Mouse (Mus musculus) forebrain, embryonic 13.5 days (tissue): ENCODE results near the gene Hectd1. TPM values are rescaled to one million over a fixed set of nuclear protein-coding genes. Genes with fewer than 3 reads are reported as not detected.

Experiments used
- ATAC-seq: fragments of 200-750 bp; cut with Nextera tagmentation; 2 replicates; pipeline ENCODE4 v1.8.0; 2017
- H3K27ac ChIP-seq: fragments of 300-500 bp; sonication (generic); 2 replicates; pipeline ENCODE4 v1.5.1; 2015; ENCODE audit warnings: inconsistent platforms, mild to moderate bottlenecking, moderate library complexity
- H3K27me3 ChIP-seq: fragments of 300-500 bp; sonication (generic); 2 replicates; pipeline ENCODE4 v1.6.1; 2015; ENCODE audit warnings: mild to moderate bottlenecking, inconsistent platforms
- H3K36me3 ChIP-seq: fragments of 300-500 bp; sonication (generic); 2 replicates; pipeline ENCODE4 v1.6.1; 2015; ENCODE audit warnings: mild to moderate bottlenecking, inconsistent platforms; ENCODE audit not compliant: poor library complexity, severe bottlenecking
- H3K4me1 ChIP-seq: fragments of 300-500 bp; sonication (generic); 2 replicates; pipeline ENCODE4 v1.6.1; 2015; ENCODE audit warnings: inconsistent platforms
- H3K4me2 ChIP-seq: fragments of 300-500 bp; sonication (generic); 2 replicates; pipeline ENCODE4 v1.6.1; 2015; ENCODE audit warnings: inconsistent platforms, mild to moderate bottlenecking, moderate library complexity
- H3K4me3 ChIP-seq: fragments of 300-500 bp; sonication (generic); 2 replicates; pipeline ENCODE4 v1.5.1; 2015; ENCODE audit warnings: mild to moderate bottlenecking, inconsistent platforms
- H3K9ac ChIP-seq: fragments of 300-500 bp; sonication (generic); 2 replicates; pipeline ENCODE4 v1.6.1; 2015; ENCODE audit warnings: mild to moderate bottlenecking, inconsistent platforms
- H3K9me3 ChIP-seq: fragments of 300-500 bp; sonication (generic); replicated peaks from 2 replicates; pipeline ENCODE4 v1.6.1; 2016; ENCODE audit warnings: inconsistent platforms
- WGBS: fragments of 180-500 bp; shearing (Covaris S2); methylation state at CpG from one replicate; pipeline ENCODE4 v1.1.7; 2015; 5-methylcytosine and 5-hydroxymethylcytosine counted together
- polyA plus RNA-seq: library from polyadenylated mRNA; unstranded; fragments of >200 nt; fragmentation: Nextera tagmentation; extraction: Ambion mirVana; gene quantifications from 2 replicates; pipeline ENCODE4 v1.2.1, GENCODE M21; 2015

The Hectd1 gene
- polyA plus RNA-seq, 1 experiment from 2014 or later, result 38.6 TPM

- ATAC-seq, result no peak
- Histone ChIP-seq H3K4me2 (no peak overlapping the region), H3K9ac (no peak overlapping the region), H3K36me3 (no peaks in the 10 kb centered on the region), H3K27me3 (no peaks in the 10 kb centered on the region), H3K4me1 (peaks cover 7% of the 10 kb centered on the region; the same call in 1 of the 2 replicates), H3K27ac (no peak overlapping the region), H3K9me3 (no peaks in the 10 kb centered on the region), H3K4me3 (no peak overlapping the region)
- WGBS, result 89% methylated on average over 1 of the region's 1 CpGs
Measured at GRCm38 (mm10) chr12:51839856-51840255, 10.5 kb upstream of the Hectd1 start.

GRCm38 (mm10) chr12:51835219-51835618, 5.9 kb upstream of the Hectd1 start:
- H3K4me1 ChIP-seq, result peaks cover 6% of the 10 kb centered on the region
- no peaks in the 10 kb centered on the region for H3K36me3 ChIP-seq
- no peak overlapping the region for H3K27ac ChIP-seq
- 49% methylated on average over 3 of the region's 3 CpGs for WGBS
- no peaks in the 10 kb centered on the region for H3K27me3 ChIP-seq
- no peak overlapping the region for H3K9ac ChIP-seq
- no peak for ATAC-seq
- no peak overlapping the region for H3K4me3 ChIP-seq
- H3K4me2 ChIP-seq, result no peak overlapping the region
- H3K9me3 ChIP-seq, result no peaks in the 10 kb centered on the region

GRCm38 (mm10) chr12:51831931-51832330, 2.6 kb upstream of the Hectd1 start:
- H3K9me3 ChIP-seq, result no peaks in the 10 kb centered on the region
- peaks cover 23% of the 10 kb centered on the region for H3K4me1 ChIP-seq
- no peak overlapping the region for H3K9ac ChIP-seq
- no peaks in the 10 kb centered on the region for H3K27me3 ChIP-seq
- no peak for ATAC-seq
- no peak overlapping the region for H3K4me2 ChIP-seq
- no peak overlapping the region for H3K27ac ChIP-seq
- 74% methylated on average over 13 of the region's 13 CpGs for WGBS
- H3K4me3 ChIP-seq, result no peak overlapping the region
- H3K36me3 ChIP-seq, result no peaks in the 10 kb centered on the region

- no peak overlapping the region for H3K27ac ChIP-seq
- H3K4me2 ChIP-seq, result no peak overlapping the region
- H3K36me3 ChIP-seq, result no peaks in the 10 kb centered on the region
- no peaks in the 10 kb centered on the region for H3K27me3 ChIP-seq
- WGBS, result 93% methylated on average over 3 of the region's 3 CpGs
- no peak for ATAC-seq
- no peak overlapping the region for H3K9ac ChIP-seq
- H3K9me3 ChIP-seq, result no peaks in the 10 kb centered on the region
- peaks cover 23% of the 10 kb centered on the region for H3K4me1 ChIP-seq
- H3K4me3 ChIP-seq, result no peak overlapping the region
Measured at GRCm38 (mm10) chr12:51831296-51831695, 2.0 kb upstream of the Hectd1 start.

GRCm38 (mm10) chr12:51830671-51831070, 1.3 kb upstream of the Hectd1 start:
- Histone ChIP-seq H3K4me1 (peaks cover 23% of the 10 kb centered on the region), H3K4me3 (peak overlapping the region; percentile 96; the same call in 1 of the 2 replicates), H3K27me3 (no peaks in the 10 kb centered on the region), H3K9ac (no peak overlapping the region), H3K9me3 (no peaks in the 10 kb centered on the region), H3K4me2 (peak overlapping the region; percentile 70), H3K36me3 (peaks cover 3% of the 10 kb centered on the region; the same call in 1 of the 2 replicates), H3K27ac (no peak overlapping the region)
- 83% methylated on average over 1 of the region's 1 CpGs for WGBS
- no peak for ATAC-seq

GRCm38 (mm10) chr12:51830077-51830402, 704 bp upstream of the Hectd1 start:
- peak overlapping the region; percentile 70 for H3K4me2 ChIP-seq
- H3K36me3 ChIP-seq, result peaks cover 8% of the 10 kb centered on the region
- ATAC-seq, result no peak
- H3K4me1 ChIP-seq, result peaks cover 23% of the 10 kb centered on the region
- peak overlapping the region; percentile 99 for H3K27ac ChIP-seq
- peak overlapping the region; percentile 97 for H3K9ac ChIP-seq
- no peaks in the 10 kb centered on the region for H3K27me3 ChIP-seq
- under 1% methylated on average over 12 of the region's 12 CpGs for WGBS
- no peaks in the 10 kb centered on the region for H3K9me3 ChIP-seq
- H3K4me3 ChIP-seq, result peak overlapping the region; percentile 96

GRCm38 (mm10) chr12:51828716-51829289, 533 bp downstream of the Hectd1 start:
- Histone ChIP-seq H3K36me3 (peaks cover 18% of the 10 kb centered on the region), H3K4me1 (peaks cover 23% of the 10 kb centered on the region), H3K4me2 (peak overlapping the region; percentile 70), H3K27ac (peak overlapping the region; percentile 99), H3K9me3 (no peaks in the 10 kb centered on the region), H3K9ac (peak overlapping the region; percentile 97), H3K27me3 (no peaks in the 10 kb centered on the region), H3K4me3 (peak overlapping the region; percentile 96)
- no peak; the same call in none of the 2 replicates for ATAC-seq
- WGBS, result under 1% methylated on average over 65 of the region's 66 CpGs

- peak overlapping the region; percentile 99 for H3K27ac ChIP-seq
- 24% methylated on average over 6 of the region's 6 CpGs for WGBS
- H3K4me3 ChIP-seq, result peak overlapping the region; percentile 96
- H3K4me2 ChIP-seq, result peak overlapping the region; percentile 70
- no peaks in the 10 kb centered on the region for H3K27me3 ChIP-seq
- H3K36me3 ChIP-seq, result peaks cover 18% of the 10 kb centered on the region
- H3K9me3 ChIP-seq, result no peaks in the 10 kb centered on the region
- H3K9ac ChIP-seq, result peak overlapping the region; percentile 97
- H3K4me1 ChIP-seq, result peaks cover 26% of the 10 kb centered on the region
- ATAC-seq, result no peak
Measured at GRCm38 (mm10) chr12:51827958-51828650, 1.2 kb downstream of the Hectd1 start.

GRCm38 (mm10) chr12:51825338-51825737, 4.0 kb downstream of the Hectd1 start:
- no peaks in the 10 kb centered on the region for H3K27me3 ChIP-seq
- H3K9me3 ChIP-seq, result no peaks in the 10 kb centered on the region
- no peak overlapping the region for H3K4me3 ChIP-seq
- H3K4me2 ChIP-seq, result no peak overlapping the region
- peaks cover 24% of the 10 kb centered on the region for H3K4me1 ChIP-seq
- H3K9ac ChIP-seq, result no peak overlapping the region
- ATAC-seq, result no peak
- 92% methylated on average over 2 of the region's 2 CpGs for WGBS
- H3K27ac ChIP-seq, result no peak overlapping the region
- peaks cover 18% of the 10 kb centered on the region for H3K36me3 ChIP-seq

- Histone ChIP-seq H3K27ac (no peak overlapping the region), H3K4me1 (peaks cover 20% of the 10 kb centered on the region), H3K9me3 (no peaks in the 10 kb centered on the region), H3K36me3 (peaks cover 18% of the 10 kb centered on the region), H3K27me3 (no peaks in the 10 kb centered on the region), H3K9ac (no peak overlapping the region), H3K4me2 (no peak overlapping the region), H3K4me3 (no peak overlapping the region)
- no peak for ATAC-seq
- 80% methylated on average over 5 of the region's 5 CpGs for WGBS
Measured at GRCm38 (mm10) chr12:51823311-51823710, 6.0 kb downstream of the Hectd1 start.

GRCm38 (mm10) chr12:51822861-51823260, 6.5 kb downstream of the Hectd1 start:
- Histone ChIP-seq H3K27me3 (no peaks in the 10 kb centered on the region), H3K4me3 (no peak overlapping the region), H3K9me3 (no peaks in the 10 kb centered on the region), H3K36me3 (peaks cover 18% of the 10 kb centered on the region), H3K4me2 (no peak overlapping the region), H3K4me1 (peaks cover 19% of the 10 kb centered on the region), H3K9ac (no peak overlapping the region), H3K27ac (no peak overlapping the region)
- no peak for ATAC-seq
- 81% methylated on average over 2 of the region's 2 CpGs for WGBS

GRCm38 (mm10) chr12:51822236-51822635, 7.1 kb downstream of the Hectd1 start:
- Histone ChIP-seq H3K27ac (no peak overlapping the region), H3K36me3 (peaks cover 18% of the 10 kb centered on the region), H3K4me2 (no peak overlapping the region), H3K27me3 (no peaks in the 10 kb centered on the region), H3K9me3 (no peaks in the 10 kb centered on the region), H3K9ac (no peak overlapping the region), H3K4me3 (no peak overlapping the region), H3K4me1 (peaks cover 13% of the 10 kb centered on the region)
- 83% methylated on average over 2 of the region's 3 CpGs for WGBS
- ATAC-seq, result no peak
